Mouse (Mus musculus) midbrain, postnatal 0 days (tissue): Measurements from ENCODE around the gene Hamp2. TPM values are rescaled to one million over a fixed set of nuclear protein-coding genes. Genes with fewer than 3 reads are reported as not detected.

Experiments used
- ATAC-seq: fragments of 200-750 bp; cut with Nextera tagmentation; 2 replicates; pipeline ENCODE4 v1.8.0; 2017; ENCODE audit warnings: moderate number of reproducible peaks, mild to moderate bottlenecking, moderate TSS enrichment, moderate library complexity; ENCODE audit not compliant: low FRiP score
- DNase-seq: peaks from one replicate; pipeline ENCODE4 v3.0.0-alpha.2; 2015; ENCODE audit warnings: low spot score
- H3K27ac ChIP-seq: fragments of 300-500 bp; sonication (generic); 2 replicates; pipeline ENCODE4 v1.5.1; 2014; ENCODE audit warnings: low read depth, mild to moderate bottlenecking, low read length, mixed read lengths
- H3K27me3 ChIP-seq: fragments of 300-500 bp; sonication (generic); 2 replicates; pipeline ENCODE4 v1.6.1; 2014; ENCODE audit warnings: low read length, control low read depth, mixed read lengths; ENCODE audit not compliant: insufficient read depth
- H3K36me3 ChIP-seq: fragments of 300-500 bp; sonication (generic); 2 replicates; pipeline ENCODE4 v1.6.1; 2014; ENCODE audit warnings: low read length, control low read depth, mixed read lengths; ENCODE audit not compliant: insufficient read depth
- H3K4me1 ChIP-seq: fragments of 300-500 bp; sonication (generic); 2 replicates; pipeline ENCODE4 v1.6.1; 2014; ENCODE audit warnings: mild to moderate bottlenecking, control low read depth, antibody characterized with exemption, low read length, mixed read lengths; ENCODE audit not compliant: insufficient read depth
- H3K4me2 ChIP-seq: fragments of 300-500 bp; sonication (generic); 2 replicates; pipeline ENCODE4 v1.6.1; 2014; ENCODE audit warnings: low read depth, mild to moderate bottlenecking, low read length, mixed read lengths; ENCODE audit not compliant: poor library complexity, severe bottlenecking
- H3K4me3 ChIP-seq: fragments of 300-500 bp; sonication (generic); 2 replicates; pipeline ENCODE4 v1.5.1; 2014; ENCODE audit warnings: low read depth, mild to moderate bottlenecking, low read length, moderate library complexity
- H3K9ac ChIP-seq: fragments of 300-500 bp; sonication (generic); replicated peaks from 2 replicates; pipeline ENCODE4 v1.6.1; 2014; ENCODE audit warnings: mild to moderate bottlenecking, low read length, moderate library complexity, mixed read lengths; ENCODE audit not compliant: poor library complexity, severe bottlenecking
- H3K9me3 ChIP-seq: fragments of 300-500 bp; sonication (generic); 2 replicates; pipeline ENCODE4 v1.6.1; 2016; ENCODE audit warnings: low read length, control low read depth
- CTCF ChIP-seq: IDR thresholded peaks from 2 replicates; pipeline ENCODE4 v1.5.1; 2016; ENCODE audit warnings: antibody characterized with exemption, mild to moderate bottlenecking
- WGBS: fragments of 180-500 bp; shearing (Covaris S2); extraction: QIAGEN DNeasy Blood & Tissue Kit; methylation state at CpG from one replicate; pipeline ENCODE4 v1.1.7; 2014; 5-methylcytosine and 5-hydroxymethylcytosine counted together
- polyA plus RNA-seq: library from polyadenylated mRNA; unstranded; fragments of >200 nt; fragmentation: Nextera tagmentation; extraction: Ambion mirVana; gene quantifications from 2 replicates; pipeline ENCODE4 v1.2.1, GENCODE M21; 2015
- total RNA-seq: library from RNA; depleted of rRNA; stranded (reverse); fragments of >200 nt; gene quantifications from 2 replicates; pipeline ENCODE4 v1.2.3, GENCODE M21; 2014

Gene Hamp2
- total and polyA plus RNA-seq, 2 experiments from 2014 or later, result not detected

GRCm38 (mm10) chr7:30892515-30892914 lies 32.0 kb downstream of the Hamp2 start:
- H3K9me3 ChIP-seq, result no peaks in the 10 kb centered on the region
- H3K27me3 ChIP-seq, result no peaks in the 10 kb centered on the region
- TF ChIP-seq CTCF, result no peak
- H3K4me1 ChIP-seq, result no peaks in the 10 kb centered on the region
- no peak overlapping the region for H3K9ac ChIP-seq
- no peak for ATAC-seq
- no peak for DNase-seq
- WGBS, result 73% methylated on average over 3 of the region's 3 CpGs
- no peak overlapping the region for H3K4me3 ChIP-seq
- no peak overlapping the region for H3K27ac ChIP-seq
- no peak overlapping the region for H3K4me2 ChIP-seq
- H3K36me3 ChIP-seq, result no peaks in the 10 kb centered on the region

GRCm38 (mm10) chr7:30891746-30892145 lies 32.7 kb downstream of the Hamp2 start:
- H3K36me3 ChIP-seq, result no peaks in the 10 kb centered on the region
- no peak overlapping the region for H3K4me2 ChIP-seq
- no peaks in the 10 kb centered on the region for H3K4me1 ChIP-seq
- no peak overlapping the region for H3K4me3 ChIP-seq
- no peaks in the 10 kb centered on the region for H3K9me3 ChIP-seq
- TF ChIP-seq CTCF, result no peak
- H3K27me3 ChIP-seq, result no peaks in the 10 kb centered on the region
- DNase-seq (no peak), ATAC-seq (no peak)
- no peak overlapping the region for H3K27ac ChIP-seq
- WGBS, result 89% methylated on average over 9 of the region's 9 CpGs
- no peak overlapping the region for H3K9ac ChIP-seq

- no peak overlapping the region for H3K4me3 ChIP-seq
- no peak for TF ChIP-seq CTCF
- ATAC-seq (no peak), DNase-seq (no peak)
- no peaks in the 10 kb centered on the region for H3K4me1 ChIP-seq
- H3K4me2 ChIP-seq, result no peak overlapping the region
- H3K27ac ChIP-seq, result no peak overlapping the region
- 74% methylated on average over 2 of the region's 2 CpGs for WGBS
- no peaks in the 10 kb centered on the region for H3K27me3 ChIP-seq
- no peaks in the 10 kb centered on the region for H3K36me3 ChIP-seq
- H3K9me3 ChIP-seq, result no peaks in the 10 kb centered on the region
- no peak overlapping the region for H3K9ac ChIP-seq
These were observed 33.8 kb downstream of the Hamp2 start for GRCm38 (mm10) chr7:30890681-30891080.

GRCm38 (mm10) chr7:30888786-30889185 lies 35.7 kb downstream of the Hamp2 start:
- 80% methylated on average over 7 of the region's 7 CpGs for WGBS
- no peak for DNase-seq
- Histone ChIP-seq H3K4me1 (no peaks in the 10 kb centered on the region), H3K4me2 (no peak overlapping the region), H3K36me3 (no peaks in the 10 kb centered on the region), H3K27me3 (no peaks in the 10 kb centered on the region), H3K4me3 (no peak overlapping the region), H3K27ac (no peak overlapping the region), H3K9ac (no peak overlapping the region), H3K9me3 (no peaks in the 10 kb centered on the region)
- ATAC-seq, result no peak
- no peak for TF ChIP-seq CTCF

GRCm38 (mm10) chr7:30887568-30888188 lies 36.8 kb downstream of the Hamp2 start:
- TF ChIP-seq CTCF, result no peak
- Histone ChIP-seq H3K36me3 (no peaks in the 10 kb centered on the region), H3K27me3 (no peaks in the 10 kb centered on the region), H3K9ac (no peak overlapping the region), H3K4me1 (no peaks in the 10 kb centered on the region), H3K4me2 (no peak overlapping the region), H3K4me3 (no peak overlapping the region), H3K9me3 (no peaks in the 10 kb centered on the region), H3K27ac (no peak overlapping the region)
- DNase-seq, result no peak
- WGBS, result 87% methylated on average over 14 of the region's 14 CpGs
- no peak for ATAC-seq

GRCm38 (mm10) chr7:30886852-30887251 lies 37.6 kb downstream of the Hamp2 start:
- Histone ChIP-seq H3K9me3 (no peaks in the 10 kb centered on the region), H3K4me2 (no peak overlapping the region), H3K27ac (no peak overlapping the region), H3K36me3 (no peaks in the 10 kb centered on the region), H3K27me3 (no peaks in the 10 kb centered on the region), H3K4me3 (no peak overlapping the region), H3K9ac (no peak overlapping the region), H3K4me1 (no peaks in the 10 kb centered on the region)
- 74% methylated on average over 4 of the region's 4 CpGs for WGBS
- no peak for DNase-seq
- ATAC-seq, result no peak
- no peak for TF ChIP-seq CTCF
